Mouse (Mus musculus): Measurements from ENCODE around the gene Tie1. TPM values are rescaled to one million over a fixed set of nuclear protein-coding genes. Genes with fewer than 3 reads are reported as not detected.
A peak's percentile ranks its signal among the peaks of the same experiment; 100 is the strongest.

Tie1 gene
- 8.6 and 16.2 TPM in 2 replicates for polyA plus RNA-seq (2012; rRNA removed)

DNA sequence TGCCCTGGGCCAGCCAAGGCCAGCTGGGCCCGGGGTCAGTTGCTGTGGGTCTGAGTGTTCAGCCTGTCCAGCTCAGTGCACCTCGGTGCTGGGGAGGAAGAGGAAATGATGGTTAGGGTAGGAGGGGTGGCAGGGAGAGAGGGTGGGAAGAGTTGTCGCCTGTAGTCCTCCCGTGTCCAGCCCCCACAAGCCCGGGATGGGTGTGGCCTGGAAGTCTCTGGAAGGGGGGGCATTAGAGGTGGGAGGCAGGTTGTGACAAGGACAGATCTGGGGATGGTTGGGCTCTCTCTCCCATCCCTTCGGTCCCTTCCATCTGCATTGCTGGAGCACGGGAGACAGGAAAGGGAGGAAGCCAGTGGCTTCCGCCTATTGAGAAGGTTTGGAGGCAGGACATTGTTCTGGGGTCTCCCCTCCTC, at the start of gene Tie1:
Gene Tie1 (minus strand): TSS at position 345 of the 416 bp plus-strand sequence.
- 64% methylated on average over 8 of the region's 8 CpGs for WGBS
- Histone ChIP-seq H3K27ac (ENCODE audit: insufficient read depth, low read depth, low read length) (no peak within 1 kb of the TSS), H3K27me3 (ENCODE audit: control insufficient read depth, insufficient read depth, low read length) (no peaks in the 10 kb centered on the region), H3K4me3 (ENCODE audit: low read depth, low read length) (peak within 1 kb of the TSS; percentile 42), H3K36me3 (ENCODE audit: control insufficient read depth, insufficient read depth, low read length) (no peaks in the 10 kb centered on the region), H3K4me1 (ENCODE audit: control insufficient read depth, insufficient read depth, insufficient read length, low read length) (no peaks in the 10 kb centered on the region)
- no peak for TF ChIP-seq POLR2A (IDR thresholded peaks at IDR 0.05; ENCODE audit: low read depth, low read length)
- no peak for TF ChIP-seq CTCF (IDR thresholded peaks at IDR 0.05; ENCODE audit: extremely low read depth, insufficient read length, insufficient replicate concordance, low read depth, low read length)

GRCm38 (mm10) chr4:118537801-118538200, 47.9 kb upstream of the Tie1 start:
- no peak overlapping the region for H3K27ac ChIP-seq (ENCODE audit: insufficient read depth, low read depth, low read length)
- TF ChIP-seq POLR2A (IDR thresholded peaks at IDR 0.05; ENCODE audit: low read depth, low read length), result no peak
- TF ChIP-seq CTCF (IDR thresholded peaks at IDR 0.05; ENCODE audit: extremely low read depth, insufficient read length, insufficient replicate concordance, low read depth, low read length), result no peak
- peaks cover 5% of the 10 kb centered on the region for H3K4me1 ChIP-seq (ENCODE audit: control insufficient read depth, insufficient read depth, insufficient read length, low read length)

GRCm38 (mm10) chr4:118535610-118536009, 45.7 kb upstream of the Tie1 start:
- 89% methylated on average over 6 of the region's 6 CpGs for WGBS
- peaks cover 2% of the 10 kb centered on the region; the same call in 1 of the 2 replicates for H3K36me3 ChIP-seq (ENCODE audit: control insufficient read depth, insufficient read depth, low read length)
- no peaks in the 10 kb centered on the region; the same call in 1 of the 2 replicates for H3K4me1 ChIP-seq (ENCODE audit: control insufficient read depth, insufficient read depth, insufficient read length, low read length)
- TF ChIP-seq POLR2A (IDR thresholded peaks at IDR 0.05; ENCODE audit: low read depth, low read length) (no peak), CTCF (IDR thresholded peaks at IDR 0.05; ENCODE audit: extremely low read depth, insufficient read length, insufficient replicate concordance, low read depth, low read length) (no peak)
- no peaks in the 10 kb centered on the region for H3K27me3 ChIP-seq (ENCODE audit: control insufficient read depth, insufficient read depth, low read length)
- no peak overlapping the region for H3K27ac ChIP-seq (ENCODE audit: insufficient read depth, low read depth, low read length)
- H3K4me3 ChIP-seq (ENCODE audit: low read depth, low read length), result no peak overlapping the region

More at GRCm38 (mm10) chr4:118537801-118538200, 47.9 kb upstream of the Tie1 start:
- 25% methylated on average over 6 of the region's 6 CpGs for WGBS
- Histone ChIP-seq H3K36me3 (ENCODE audit: control insufficient read depth, insufficient read depth, low read length) (0 out of 2 replicates have a peak, but pooled peaks cover 1% of the 10 kb centered on the region), H3K27me3 (ENCODE audit: control insufficient read depth, insufficient read depth, low read length) (no peaks in the 10 kb centered on the region), H3K4me3 (ENCODE audit: low read depth, low read length) (no peak overlapping the region)

DNA sequence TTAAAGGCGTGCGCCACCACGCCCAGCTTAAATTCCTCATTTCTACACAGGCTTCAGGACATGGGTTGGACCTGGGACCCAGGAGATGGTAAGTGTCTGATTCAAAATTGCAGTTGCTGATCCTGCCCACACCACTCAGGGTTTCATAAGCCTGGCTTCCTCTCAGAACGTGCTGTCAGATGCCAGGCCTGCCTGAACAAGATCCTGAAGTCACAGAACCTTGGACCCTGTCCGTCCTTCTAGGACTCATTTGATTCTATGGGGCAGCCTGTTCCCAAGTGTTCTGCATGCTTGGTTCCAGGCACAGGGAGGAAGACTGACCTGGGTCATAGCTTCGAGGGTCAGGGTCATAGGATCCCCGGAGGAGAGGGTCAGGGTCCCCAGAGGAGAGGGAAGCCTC, 43.7 kb upstream of the Tie1 start:
- 75% methylated on average over 7 of the region's 7 CpGs for WGBS
- TF ChIP-seq POLR2A (IDR thresholded peaks at IDR 0.05; ENCODE audit: low read depth, low read length) (no peak), CTCF (IDR thresholded peaks at IDR 0.05; ENCODE audit: extremely low read depth, insufficient read length, insufficient replicate concordance, low read depth, low read length) (no peak)
- no peak overlapping the region for H3K27ac ChIP-seq (ENCODE audit: insufficient read depth, low read depth, low read length)
- peaks cover 13% of the 10 kb centered on the region for H3K36me3 ChIP-seq (ENCODE audit: control insufficient read depth, insufficient read depth, low read length)
- peaks cover 4% of the 10 kb centered on the region for H3K4me1 ChIP-seq (ENCODE audit: control insufficient read depth, insufficient read depth, insufficient read length, low read length)
- no peak overlapping the region for H3K4me3 ChIP-seq (ENCODE audit: low read depth, low read length)
- H3K27me3 ChIP-seq (ENCODE audit: control insufficient read depth, insufficient read depth, low read length), result no peaks in the 10 kb centered on the region

GRCm38 (mm10) chr4:118533156-118533555, 43.3 kb upstream of the Tie1 start:
- 69% methylated on average over 3 of the region's 4 CpGs for WGBS
- TF ChIP-seq POLR2A (IDR thresholded peaks at IDR 0.05; ENCODE audit: low read depth, low read length) (no peak), CTCF (IDR thresholded peaks at IDR 0.05; ENCODE audit: extremely low read depth, insufficient read length, insufficient replicate concordance, low read depth, low read length) (no peak)
- Histone ChIP-seq H3K36me3 (ENCODE audit: control insufficient read depth, insufficient read depth, low read length) (peaks cover 13% of the 10 kb centered on the region), H3K4me1 (ENCODE audit: control insufficient read depth, insufficient read depth, insufficient read length, low read length) (peaks cover 9% of the 10 kb centered on the region), H3K27me3 (ENCODE audit: control insufficient read depth, insufficient read depth, low read length) (no peaks in the 10 kb centered on the region), H3K4me3 (ENCODE audit: low read depth, low read length) (no peak overlapping the region), H3K27ac (ENCODE audit: insufficient read depth, low read depth, low read length) (no peak overlapping the region)

GRCm38 (mm10) chr4:118532663-118533062, 42.8 kb upstream of the Tie1 start:
- H3K4me3 ChIP-seq (ENCODE audit: low read depth, low read length), result no peak overlapping the region
- H3K27ac ChIP-seq (ENCODE audit: insufficient read depth, low read depth, low read length), result no peak overlapping the region
- H3K4me1 ChIP-seq (ENCODE audit: control insufficient read depth, insufficient read depth, insufficient read length, low read length), result peaks cover 11% of the 10 kb centered on the region
- WGBS, result 75% methylated on average over 5 of the region's 5 CpGs
- TF ChIP-seq POLR2A (IDR thresholded peaks at IDR 0.05; ENCODE audit: low read depth, low read length) (no peak), CTCF (IDR thresholded peaks at IDR 0.05; ENCODE audit: extremely low read depth, insufficient read length, insufficient replicate concordance, low read depth, low read length) (no peak)
- H3K27me3 ChIP-seq (ENCODE audit: control insufficient read depth, insufficient read depth, low read length), result no peaks in the 10 kb centered on the region
- H3K36me3 ChIP-seq (ENCODE audit: control insufficient read depth, insufficient read depth, low read length), result peaks cover 13% of the 10 kb centered on the region

- peak overlapping the region; percentile 70 for H3K4me3 ChIP-seq (ENCODE audit: low read depth, low read length)
- TF ChIP-seq POLR2A (IDR thresholded peaks at IDR 0.05; ENCODE audit: low read depth, low read length), result no peak
- TF ChIP-seq CTCF (IDR thresholded peaks at IDR 0.05; ENCODE audit: extremely low read depth, insufficient read length, insufficient replicate concordance, low read depth, low read length), result no peak
- H3K27ac ChIP-seq (ENCODE audit: insufficient read depth, low read depth, low read length), result peak overlapping the region; percentile 97
- peaks cover 26% of the 10 kb centered on the region for H3K4me1 ChIP-seq (ENCODE audit: control insufficient read depth, insufficient read depth, insufficient read length, low read length)
- H3K27me3 ChIP-seq (ENCODE audit: control insufficient read depth, insufficient read depth, low read length), result no peaks in the 10 kb centered on the region
- peaks cover 13% of the 10 kb centered on the region for H3K36me3 ChIP-seq (ENCODE audit: control insufficient read depth, insufficient read depth, low read length)
- WGBS, result 48% methylated on average over 6 of the region's 6 CpGs
These were observed 37.9 kb upstream of the Tie1 start for GRCm38 (mm10) chr4:118527720-118528119.

All from small intestine, adult 2 months (tissue).